In genomic region chr7:119866136-119866535, GRCm38 (mm10) we compare ENCODE assay signal across 24 mouse cellular contexts.
"Had no signal": no experiment of that assay in that cellular context is flagged by ENCODE, and none has a peak within 500 bp of the region (broad histone marks: within the 10 kb centered on the region; RNA-seq: fewer than 3 reads in every experiment).

No protein-coding gene starts in this region.

- H3K9me3 ChIP-seq: embryonic facial prominence, embryonic 10.5 days; embryonic facial prominence, embryonic 12.5 days; embryonic facial prominence, embryonic 13.5 days; embryonic facial prominence, embryonic 15.5 days; forebrain, embryonic 10.5 days; forebrain, embryonic 12.5 days; forebrain, embryonic 13.5 days; forebrain, embryonic 15.5 days; heart, embryonic 10.5 days had no signal

- ATAC-seq: forebrain, embryonic 13.5 days; forebrain, embryonic 14.5 days; forebrain, embryonic 15.5 days; forebrain, embryonic 16.5 days; forebrain, postnatal 0 days had no signal

- H3K9ac ChIP-seq: embryonic facial prominence, embryonic 12.5 days; embryonic facial prominence, embryonic 13.5 days; embryonic facial prominence, embryonic 15.5 days; forebrain, embryonic 12.5 days; forebrain, embryonic 13.5 days; forebrain, embryonic 15.5 days; forebrain, postnatal 0 days had no signal

- H3K36me3 ChIP-seq: embryonic facial prominence, embryonic 12.5 days; embryonic facial prominence, embryonic 15.5 days; forebrain, embryonic 12.5 days; forebrain, embryonic 15.5 days; heart, embryonic 10.5 days had no signal

- H3K4me3 ChIP-seq: embryonic facial prominence, embryonic 10.5 days; embryonic facial prominence, embryonic 12.5 days; embryonic facial prominence, embryonic 13.5 days; embryonic facial prominence, embryonic 15.5 days; erythroblast, embryonic 14.5 days; forebrain, embryonic 10.5 days; forebrain, embryonic 12.5 days; forebrain, embryonic 13.5 days; forebrain, embryonic 15.5 days; gastrocnemius, adult 2 months; heart, embryonic 10.5 days had no signal

- DNase-seq: cerebellum, adult 8-10 months; cerebellum, adult 9-10 months; cerebellum, adult 9-11 months; cerebellum, postnatal 25 days; cerebellum, postnatal 36 days; embryo, embryonic 11 days; forebrain, postnatal 0 days; gastrocnemius, adult 2 months; gastrocnemius, postnatal 10 days; gastrocnemius, postnatal 14 days; gastrocnemius, postnatal 25 days; gastrocnemius, postnatal 36 days had no signal

- H3K27ac ChIP-seq: embryonic facial prominence, embryonic 10.5 days; embryonic facial prominence, embryonic 12.5 days; embryonic facial prominence, embryonic 13.5 days; embryonic facial prominence, embryonic 15.5 days; forebrain, embryonic 10.5 days; forebrain, embryonic 12.5 days; forebrain, embryonic 13.5 days; forebrain, embryonic 15.5 days; gastrocnemius, adult 2 months; heart, embryonic 10.5 days had no signal

- H3K27me3 ChIP-seq: embryonic facial prominence, embryonic 12.5 days; embryonic facial prominence, embryonic 13.5 days; embryonic facial prominence, embryonic 15.5 days; forebrain, embryonic 12.5 days; forebrain, embryonic 13.5 days; forebrain, embryonic 15.5 days had no signal

- H3K4me2 ChIP-seq: embryonic facial prominence, embryonic 12.5 days; embryonic facial prominence, embryonic 13.5 days; embryonic facial prominence, embryonic 15.5 days; forebrain, embryonic 12.5 days; forebrain, embryonic 13.5 days; forebrain, embryonic 15.5 days had no signal
